Mouse (Mus musculus) cerebellum, adult (tissue): ENCODE results near the gene Tanc1.
A peak's percentile ranks its signal among the peaks of the same experiment; 100 is the strongest.
"Not testable (repeated sequence)": the region's sequence is repeated elsewhere in the genome, so short reads cannot be mapped to it uniquely, and the experiment has no call there.

Experiments
- ATAC-seq: cut with Nextera tagmentation; 2 replicates; pipeline ENCODE4 v1.9.2; 2017; ENCODE audit warnings: mild to moderate bottlenecking, moderate library complexity, mixed read lengths; ENCODE audit not compliant: insufficient number of reproducible peaks, low FRiP score, low TSS enrichment

Gene Tanc1

GRCm38 (mm10) chr2:59611831-59612732 lies at the start of gene Tanc1:
Gene Tanc1, plus strand, starts transcription at chr2:59612042.
- peak; percentile 93 for ATAC-seq

GRCm38 (mm10) chr2:59562215-59562614 lies 49.6 kb upstream of the Tanc1 start:
- no peak for ATAC-seq

GRCm38 (mm10) chr2:59562696-59563095 lies 49.1 kb upstream of the Tanc1 start:
- ATAC-seq = no peak

- not testable (repeated sequence) for ATAC-seq
These were observed 47.7 kb upstream of the Tanc1 start for GRCm38 (mm10) chr2:59564029-59564611.

DNA sequence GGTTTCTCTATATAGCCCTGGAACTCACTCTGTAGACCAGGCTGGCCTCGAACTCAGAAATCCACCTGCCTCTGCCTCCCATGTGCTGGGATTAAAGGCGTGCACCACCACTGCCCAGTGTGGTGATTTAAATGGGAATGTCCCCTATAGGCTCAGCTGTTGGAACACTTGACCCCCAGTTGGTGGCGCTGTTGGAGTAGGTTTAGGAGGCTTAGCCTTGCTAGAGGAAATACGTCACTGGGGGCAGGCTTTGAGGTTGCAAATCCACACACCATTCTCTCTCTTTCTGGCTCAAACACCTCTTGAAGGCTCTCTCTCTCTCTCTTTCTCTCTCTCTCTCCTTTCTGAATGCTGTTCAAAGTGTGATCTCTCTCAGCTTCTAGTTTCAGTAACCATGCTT lies 46.9 kb upstream of the Tanc1 start:
- ATAC-seq = no peak

GRCm38 (mm10) chr2:59580939-59581338 lies 30.9 kb upstream of the Tanc1 start:
- ATAC-seq = no peak

GRCm38 (mm10) chr2:59583961-59584360 lies 27.9 kb upstream of the Tanc1 start:
- ATAC-seq = no peak

DNA sequence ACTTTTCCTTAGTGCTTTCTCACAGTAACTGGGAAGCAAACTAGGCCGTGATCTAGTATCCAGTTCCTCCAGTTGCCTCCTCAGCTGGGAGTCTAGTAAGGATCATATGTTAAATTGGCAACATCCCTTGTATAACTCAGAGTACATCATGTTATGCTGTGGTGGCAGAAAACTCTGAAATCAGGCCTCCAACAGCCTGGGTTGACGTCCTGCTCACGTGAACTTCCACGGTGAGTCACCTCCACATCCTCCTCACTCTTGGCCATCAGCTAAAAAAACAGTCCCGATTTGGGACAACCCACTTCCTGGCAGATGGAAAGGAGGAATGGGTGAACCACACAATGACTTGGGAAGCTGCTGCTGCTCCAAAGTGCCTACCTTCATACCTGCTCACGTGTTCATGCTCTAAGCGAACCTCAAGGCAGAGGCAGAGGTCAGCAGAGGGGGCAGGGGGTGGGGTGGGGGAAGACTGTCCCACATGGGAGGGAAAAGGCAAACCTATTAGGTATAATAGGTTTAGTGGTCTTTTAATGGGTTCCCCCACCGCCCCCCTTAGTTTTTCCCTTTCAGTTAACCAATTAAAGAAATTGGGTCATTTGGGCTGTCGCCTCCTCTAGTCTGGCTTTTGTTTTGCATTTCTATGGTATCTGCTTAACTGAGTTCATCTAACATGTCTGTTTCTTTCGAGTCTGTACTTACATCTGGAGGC lies 24.3 kb upstream of the Tanc1 start:
- no peak for ATAC-seq

DNA sequence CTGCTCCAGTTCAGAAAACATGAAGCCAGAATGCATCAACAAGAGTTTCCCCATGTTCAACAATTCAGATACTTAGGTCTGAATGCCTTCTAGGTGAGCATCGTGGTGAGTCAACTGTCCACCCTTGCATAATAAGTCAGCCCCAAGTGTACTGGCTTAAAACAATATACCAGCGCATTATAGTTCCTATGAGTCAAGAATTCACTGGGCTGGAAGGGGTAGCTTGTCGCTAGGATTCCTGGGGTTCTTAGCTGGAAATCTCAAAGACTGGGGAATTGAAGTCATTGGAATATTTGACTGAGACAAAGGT lies 23.8 kb upstream of the Tanc1 start:
- no peak for ATAC-seq

- ATAC-seq = no peak
These were observed 18.4 kb upstream of the Tanc1 start for GRCm38 (mm10) chr2:59593341-59593902.

DNA sequence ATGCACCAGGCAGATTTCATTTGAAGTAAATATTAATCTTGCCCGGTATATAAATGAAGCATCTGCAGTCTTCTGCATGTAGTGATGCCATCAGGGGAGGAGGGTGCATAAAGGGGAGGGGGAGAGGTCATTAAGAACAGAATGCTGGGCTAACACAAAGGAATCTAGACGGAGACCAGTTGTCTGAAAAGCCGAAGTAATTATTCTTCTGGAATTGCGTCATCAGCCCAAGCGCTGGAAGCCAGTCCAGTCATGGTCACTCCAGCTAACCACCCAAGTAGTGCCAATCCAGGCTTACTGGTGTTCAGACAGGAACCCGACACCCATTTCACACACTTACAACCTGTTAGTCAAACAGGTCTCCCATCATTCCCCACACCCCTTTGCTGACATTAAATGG lies 17.7 kb upstream of the Tanc1 start:
- ATAC-seq = no peak

GRCm38 (mm10) chr2:59596545-59596944 lies 15.3 kb upstream of the Tanc1 start:
- no peak for ATAC-seq

DNA sequence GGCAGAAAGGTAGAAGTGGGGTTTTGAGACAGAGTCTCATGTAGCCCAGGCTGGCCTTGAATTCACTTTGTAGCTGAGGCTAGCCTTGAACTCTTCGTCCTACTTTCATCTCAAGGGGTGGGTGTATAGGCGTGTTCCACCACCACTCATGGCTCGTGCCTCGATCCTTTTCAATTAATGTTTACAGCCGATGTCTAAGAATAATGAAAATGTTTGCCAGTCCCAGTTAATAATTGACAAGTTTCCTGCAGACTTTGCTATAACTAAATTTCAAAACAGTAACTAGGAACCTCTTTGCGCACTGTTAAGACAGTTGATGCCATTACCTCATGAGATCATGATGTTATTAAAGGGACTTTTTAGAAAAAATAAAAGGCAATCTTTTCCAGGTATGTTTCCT lies 13.6 kb upstream of the Tanc1 start:
- no peak for ATAC-seq

GRCm38 (mm10) chr2:59598894-59599293 lies 12.9 kb upstream of the Tanc1 start:
- ATAC-seq = no peak

DNA sequence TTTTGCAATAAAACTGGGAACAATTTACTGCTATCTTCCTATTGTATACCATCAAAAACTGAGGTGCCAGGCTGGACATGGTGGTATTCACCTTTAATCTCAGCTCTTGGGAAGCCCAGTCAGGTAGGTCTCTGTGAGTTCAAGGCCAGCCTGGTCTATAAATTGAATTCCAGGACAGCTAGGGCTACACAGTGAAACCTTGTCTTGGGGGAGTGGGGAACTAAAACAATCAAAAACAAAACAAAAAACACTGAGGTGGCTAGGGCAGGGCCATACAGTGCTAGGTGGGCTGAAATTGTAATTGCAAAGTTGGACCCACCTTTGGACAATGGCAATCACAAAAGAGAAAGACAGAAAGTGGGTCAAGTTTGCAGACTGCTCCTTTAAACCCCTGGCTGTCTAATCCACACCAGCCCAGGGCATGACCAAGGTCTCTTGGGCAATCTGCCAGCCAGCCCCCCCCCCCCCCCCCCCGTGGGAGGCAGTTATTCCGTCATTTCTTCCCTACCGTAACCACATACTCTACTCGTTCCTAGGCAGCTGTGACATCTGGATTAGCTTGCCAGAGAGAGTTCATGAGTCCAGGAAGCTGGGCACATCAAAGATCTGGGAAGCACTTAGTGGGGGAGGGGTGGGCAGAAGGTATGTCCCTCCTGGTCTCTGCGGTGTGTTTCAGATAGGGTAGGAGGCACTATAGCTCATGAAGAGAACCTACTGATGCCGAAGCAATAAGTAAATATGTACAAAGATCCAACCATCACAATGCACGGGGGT lies 12.3 kb upstream of the Tanc1 start:
- no peak for ATAC-seq

GRCm38 (mm10) chr2:59600123-59600840 lies 11.6 kb upstream of the Tanc1 start:
- ATAC-seq = peak; percentile 20; the same call in 1 of the 2 replicates

- peak; percentile 93 for ATAC-seq
These were observed 10.9 kb upstream of the Tanc1 start for GRCm38 (mm10) chr2:59600980-59601379.

GRCm38 (mm10) chr2:59601452-59601851 lies 10.4 kb upstream of the Tanc1 start:
- no peak for ATAC-seq

GRCm38 (mm10) chr2:59608958-59609357 lies 2.9 kb upstream of the Tanc1 start:
- no peak for ATAC-seq
